Mouse (Mus musculus) MEL (cell line): Measurements from ENCODE around the gene G6pc3. TPM values are rescaled to one million over a fixed set of nuclear protein-coding genes. Genes with fewer than 3 reads are reported as not detected.

Experiments used
- DNase-seq: peaks from one replicate; pipeline ENCODE4 v3.0.0; 2011; ENCODE audit warnings: low read depth, low spot score
- H3K27ac ChIP-seq: 2 replicates; pipeline ENCODE4 v1.5.1; 2012; ENCODE audit warnings: low read depth, mild to moderate bottlenecking, control low read depth, low read length, moderate library complexity; ENCODE audit not compliant: control insufficient read depth
- H3K27me3 ChIP-seq, 2 experiments: fragments of 150-350 bp in 1 of 2; sonication (generic) in 1 of 2; 2 replicates each; pipeline ENCODE4 v1.6.1; 2012; ENCODE audit warnings: low read length in 2 of 2, mild to moderate bottlenecking in 2 of 2, improper control_type of control experiment in 1 of 2, moderate library complexity in 1 of 2; ENCODE audit not compliant: insufficient read depth in 2 of 2, control insufficient read depth in 1 of 2
- H3K36me3 ChIP-seq, 2 experiments: 2 replicates each; pipeline ENCODE4 v1.6.1; 2012 to 2014; ENCODE audit warnings: low read length in 2 of 2, improper control_type of control experiment in 1 of 2, inconsistent platforms in 1 of 2, mild to moderate bottlenecking in 1 of 2; ENCODE audit not compliant: insufficient read depth in 2 of 2, control insufficient read depth in 1 of 2
- H3K4me1 ChIP-seq, 2 experiments: fragments of 150-350 bp in 1 of 2; sonication (generic) in 1 of 2; 2 replicates each; pipeline ENCODE4 v1.6.1; 2012; ENCODE audit warnings: low read length in 2 of 2, improper control_type of control experiment in 1 of 2, mild to moderate bottlenecking in 1 of 2; ENCODE audit not compliant: insufficient read depth in 2 of 2, control insufficient read depth in 1 of 2
- H3K4me3 ChIP-seq, 2 experiments: fragments of 150-350 bp in 1 of 2; sonication (generic) in 1 of 2; 2 replicates each; pipeline ENCODE4 v1.5.1; 2012; ENCODE audit warnings: low read depth in 2 of 2, low read length in 2 of 2, mild to moderate bottlenecking in 2 of 2, moderate library complexity in 2 of 2, control low read depth in 1 of 2, improper control_type of control experiment in 1 of 2; ENCODE audit not compliant: control insufficient read depth in 1 of 2, insufficient read depth in 1 of 2
- H3K79me2 ChIP-seq: 2 replicates; pipeline ENCODE4 v1.6.1; 2012; ENCODE audit warnings: mild to moderate bottlenecking, low read length, moderate library complexity; ENCODE audit not compliant: control insufficient read depth, poor library complexity, insufficient read depth
- H3K9ac ChIP-seq: 2 replicates; pipeline ENCODE4 v1.6.1; 2012; ENCODE audit warnings: low read depth, mild to moderate bottlenecking, control low read depth, low read length, moderate library complexity; ENCODE audit not compliant: control insufficient read depth, poor library complexity, severe bottlenecking
- H3K9me3 ChIP-seq: fragments of 150-350 bp; sonication (generic); replicated peaks from 2 replicates; pipeline ENCODE4 v1.6.1; 2012; ENCODE audit warnings: mild to moderate bottlenecking, low read length, improper control_type of control experiment, moderate library complexity; ENCODE audit not compliant: insufficient read depth
- BHLHE40 ChIP-seq: IDR thresholded peaks from 2 replicates; pipeline ENCODE4 v1.6.1; 2012; ENCODE audit warnings: low read depth, mild to moderate bottlenecking, inconsistent platforms, low read length, improper control_type of control experiment, borderline replicate concordance
- ELF1 ChIP-seq: IDR thresholded peaks from 2 replicates; pipeline ENCODE4 v1.6.1; 2014; ENCODE audit warnings: low read depth, mild to moderate bottlenecking, inconsistent platforms, low read length, improper control_type of control experiment, moderate library complexity
- EP300 ChIP-seq, 2 experiments: IDR thresholded peaks; 2 replicates each; pipeline ENCODE4 v1.6.1; 2011; ENCODE audit warnings: improper control_type of control experiment in 2 of 2, low read length in 2 of 2, low read depth in 1 of 2, mild to moderate bottlenecking in 1 of 2
- ETS1 ChIP-seq: IDR thresholded peaks from 2 replicates; pipeline ENCODE4 v1.6.1; 2012; ENCODE audit warnings: low read depth, mild to moderate bottlenecking, inconsistent platforms, low read length, improper control_type of control experiment, moderate library complexity
- GABPA ChIP-seq: IDR thresholded peaks from 2 replicates; pipeline ENCODE4 v1.6.1; 2012; ENCODE audit warnings: low read depth, mild to moderate bottlenecking, inconsistent platforms, low read length, improper control_type of control experiment, moderate library complexity
- GATA1 ChIP-seq: IDR thresholded peaks from 2 replicates; pipeline ENCODE4 v1.6.1; 2011; ENCODE audit warnings: low read depth, low read length, improper control_type of control experiment
- JUND ChIP-seq: IDR thresholded peaks from 2 replicates; pipeline ENCODE4 v1.6.1; 2011; ENCODE audit warnings: low read depth, mild to moderate bottlenecking, improper control_type of control experiment, low read length
- MAX ChIP-seq: IDR thresholded peaks from 2 replicates; pipeline ENCODE4 v1.6.1; 2011; ENCODE audit warnings: low read length, improper control_type of control experiment
- MAZ ChIP-seq: IDR thresholded peaks from 2 replicates; pipeline ENCODE4 v1.6.1; 2012; ENCODE audit warnings: low read depth, mild to moderate bottlenecking, inconsistent platforms, low read length, improper control_type of control experiment
- MEF2A ChIP-seq: IDR thresholded peaks from 2 replicates; pipeline ENCODE4 v1.6.1; 2014; ENCODE audit warnings: low read depth, mild to moderate bottlenecking, inconsistent platforms, low read length, improper control_type of control experiment; ENCODE audit not compliant: poor library complexity, insufficient replicate concordance, severe bottlenecking; ENCODE audit errors: extremely low read depth
- MXI1 ChIP-seq: IDR thresholded peaks from 2 replicates; pipeline ENCODE4 v1.6.1; 2011; ENCODE audit warnings: mild to moderate bottlenecking, low read depth, low read length, improper control_type of control experiment
- MYC ChIP-seq: IDR thresholded peaks from 2 replicates; pipeline ENCODE4 v1.6.1; 2011; ENCODE audit warnings: low read depth, mild to moderate bottlenecking, low read length, improper control_type of control experiment, moderate library complexity
- POLR2AphosphoS2 ChIP-seq: IDR thresholded peaks from 2 replicates; pipeline ENCODE4 v1.6.1; 2011; ENCODE audit warnings: low read length, improper control_type of control experiment
- POLR2AphosphoS5 ChIP-seq: IDR thresholded peaks from 2 replicates; pipeline ENCODE4 v1.6.1; 2012; ENCODE audit warnings: low read depth, borderline replicate concordance, mild to moderate bottlenecking, inconsistent platforms, low read length, moderate library complexity, mixed read lengths
- RCOR1 ChIP-seq: IDR thresholded peaks from 2 replicates; pipeline ENCODE4 v1.6.1; 2012; ENCODE audit warnings: low read depth, mild to moderate bottlenecking, inconsistent platforms, low read length, improper control_type of control experiment
- SIN3A ChIP-seq: IDR thresholded peaks from 2 replicates; pipeline ENCODE4 v1.6.1; 2012; ENCODE audit warnings: low read length, improper control_type of control experiment, inconsistent platforms
- SMC3 ChIP-seq: IDR thresholded peaks from 2 replicates; pipeline ENCODE4 v1.6.1; 2011; ENCODE audit warnings: low read depth, low read length, improper control_type of control experiment
- TBP ChIP-seq: IDR thresholded peaks from 2 replicates; pipeline ENCODE4 v1.8.0; 2011; ENCODE audit warnings: low read depth, low read length, improper control_type of control experiment
- TCF12 ChIP-seq: IDR thresholded peaks from 2 replicates; pipeline ENCODE4 v1.6.1; 2014; ENCODE audit warnings: low read depth, mild to moderate bottlenecking, inconsistent platforms, low read length, improper control_type of control experiment, moderate library complexity
- USF1 ChIP-seq: IDR thresholded peaks from 2 replicates; pipeline ENCODE4 v1.6.1; 2014; ENCODE audit warnings: low read depth, mild to moderate bottlenecking, inconsistent platforms, low read length, improper control_type of control experiment, moderate library complexity
- USF2 ChIP-seq, 2 experiments: IDR thresholded peaks; 2 replicates each; pipeline ENCODE4 v1.6.1; 2011 to 2012; ENCODE audit warnings: improper control_type of control experiment in 2 of 2, low read length in 2 of 2, borderline replicate concordance in 1 of 2, inconsistent platforms in 1 of 2, low read depth in 1 of 2, mild to moderate bottlenecking in 1 of 2; ENCODE audit not compliant: insufficient read depth in 1 of 2
- ZKSCAN1 ChIP-seq: IDR thresholded peaks from 2 replicates; pipeline ENCODE4 v1.6.1; 2012; ENCODE audit warnings: low read depth, mild to moderate bottlenecking, inconsistent platforms, low read length, improper control_type of control experiment, moderate library complexity
- ZMIZ1 ChIP-seq: IDR thresholded peaks from 2 replicates; pipeline ENCODE4 v1.6.1; 2012; ENCODE audit warnings: low read depth, mild to moderate bottlenecking, inconsistent platforms, low read length, improper control_type of control experiment, moderate library complexity
- ZNF384 ChIP-seq: IDR thresholded peaks from 2 replicates; pipeline ENCODE4 v1.6.1; 2012; ENCODE audit warnings: low read depth, mild to moderate bottlenecking, inconsistent platforms, low read length, improper control_type of control experiment
- polyA plus RNA-seq, 2 experiments: library from polyadenylated mRNA; stranded (reverse) in 1 of 2; unstranded in 1 of 2; fragments of >175 nt in 1 of 2; fragments of >200 nt in 1 of 2; gene quantifications; 2 replicates each; pipeline versions ENCODE4 v1.2.1 to v1.2.4; 2012; ENCODE audit warnings: low replicate concordance in 2 of 2, low read depth in 1 of 2; ENCODE audit not compliant: insufficient read length in 2 of 2, insufficient read depth in 1 of 2, missing spikeins in 1 of 2
- total RNA-seq: library from RNA; depleted of rRNA; stranded (reverse); fragments of 300-350 nt; gene quantifications from 2 replicates; pipeline ENCODE4 v1.2.3, GENCODE M21; 2012

The G6pc3 gene
- total and polyA plus RNA-seq, 3 experiments, result 48.9 to 104 TPM; not detected in 1

DNA sequence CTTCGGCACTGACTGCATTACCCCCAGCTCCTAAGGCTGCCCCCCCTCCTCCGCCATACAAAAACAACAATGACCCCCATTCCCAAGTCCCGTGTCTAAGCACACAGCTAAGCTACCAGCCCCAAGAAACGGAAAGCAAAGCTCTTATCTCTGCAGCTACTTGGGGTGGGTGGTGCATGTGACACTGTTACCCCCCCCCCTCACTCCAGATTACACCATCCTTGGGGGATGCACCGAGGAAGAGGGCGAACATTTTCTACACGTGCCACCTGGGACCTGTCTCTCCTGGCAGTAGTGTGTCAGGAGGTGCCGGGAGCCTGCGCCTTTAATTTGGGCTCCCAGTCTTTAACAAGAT lies 38.7 kb downstream of the G6pc3 start:
- Histone ChIP-seq H3K4me1 (peaks cover 16 to 23% of the 10 kb centered on the region in 2 experiments), H3K36me3 (peaks cover 0 to 5% of the 10 kb centered on the region in 2 experiments; a peak in 1 of 4 replicates), H3K27me3 (peaks cover 0 to 6% of the 10 kb centered on the region in 2 experiments; a peak in 1 of 4 replicates), H3K27ac (no peak overlapping the region), H3K9me3 (no peaks in the 10 kb centered on the region), H3K4me3 (peak overlapping the region; percentile 63 to 71), H3K9ac (peak overlapping the region; percentile 24), H3K79me2 (no peaks in the 10 kb centered on the region; the same call in 1 of the 2 replicates)
- TF ChIP-seq MAZ, result peak; percentile 70; the same call in 1 of the 2 replicates
- TF ChIP-seq GATA1, result peak; percentile 62; the same call in 1 of the 2 replicates
- peak; percentile 62 for TF ChIP-seq MXI1
- no peak for TF ChIP-seq MYC
- TF ChIP-seq ELF1, result no peak
- no peak for TF ChIP-seq TCF12
- no peak for TF ChIP-seq ZMIZ1
- no peak for TF ChIP-seq JUND
- peak; percentile 32 to 34; a peak in 3 of 4 replicates for TF ChIP-seq EP300 (IDR thresholded peaks at IDR 0.05; ENCODE audit: low read depth in 1 of 2, low read length in 2 of 2)
- peak; percentile 52; the same call in 1 of the 2 replicates for TF ChIP-seq MAX
- peak; percentile 85 for TF ChIP-seq BHLHE40
- no peak for TF ChIP-seq TBP
- TF ChIP-seq USF2 (IDR thresholded peaks at IDR 0.05; ENCODE audit: borderline replicate concordance in 1 of 2, insufficient read depth in 1 of 2, low read depth in 1 of 2, low read length in 2 of 2), result no peak
- no peak for TF ChIP-seq ZNF384
- peak; percentile 83 for TF ChIP-seq USF1
- TF ChIP-seq RCOR1, result peak; percentile 32; the same call in 1 of the 2 replicates
- TF ChIP-seq MEF2A, result no peak
- TF ChIP-seq POLR2AphosphoS2, result no peak
- TF ChIP-seq POLR2AphosphoS5, result no peak
- TF ChIP-seq SMC3, result no peak
- no peak for TF ChIP-seq ZKSCAN1
- peak; percentile 56 for TF ChIP-seq SIN3A
- TF ChIP-seq GABPA, result no peak
- peak; percentile 76 for TF ChIP-seq ETS1
- DNase-seq, result peak; percentile 43
